Mouse (Mus musculus) heart, embryonic 16.5 days (tissue): ENCODE measurements around the gene Ripk3. TPM values are rescaled to one million over a fixed set of nuclear protein-coding genes. Genes with fewer than 3 reads are reported as not detected.

Experiments used
- ATAC-seq: fragments of 200-750 bp; cut with Nextera tagmentation; replicated peaks from 2 replicates; pipeline ENCODE4 v1.8.0; 2017; ENCODE audit warnings: moderate number of reproducible peaks; ENCODE audit not compliant: insufficient read depth, low FRiP score; ENCODE audit errors: extremely low read depth
- H3K27ac ChIP-seq: fragments of 300-500 bp; sonication (generic); 2 replicates; pipeline ENCODE4 v1.5.1; 2014; ENCODE audit warnings: mild to moderate bottlenecking, low read length, control low read depth, moderate library complexity
- H3K27me3 ChIP-seq: fragments of 300-500 bp; sonication (generic); 2 replicates; pipeline ENCODE4 v1.6.1; 2014; ENCODE audit warnings: low read length, mixed read lengths; ENCODE audit not compliant: control insufficient read depth, insufficient read depth
- H3K36me3 ChIP-seq: fragments of 300-500 bp; sonication (generic); 2 replicates; pipeline ENCODE4 v1.6.1; 2014; ENCODE audit not compliant: control insufficient read depth, insufficient read depth
- H3K4me1 ChIP-seq: fragments of 300-500 bp; sonication (generic); 2 replicates; pipeline ENCODE4 v1.6.1; 2014; ENCODE audit warnings: low read length, mixed read lengths; ENCODE audit not compliant: control insufficient read depth, insufficient read depth
- H3K4me2 ChIP-seq: fragments of 300-500 bp; sonication (generic); 2 replicates; pipeline ENCODE4 v1.6.1; 2014; ENCODE audit warnings: low read depth, mild to moderate bottlenecking, control low read depth, low read length
- H3K4me3 ChIP-seq: fragments of 300-500 bp; sonication (generic); 2 replicates; pipeline ENCODE4 v1.5.1; 2014; ENCODE audit warnings: mild to moderate bottlenecking, control low read depth, low read length
- H3K9ac ChIP-seq: fragments of 300-500 bp; sonication (generic); 2 replicates; pipeline ENCODE4 v1.6.1; 2014; ENCODE audit warnings: low read length, control low read depth
- H3K9me3 ChIP-seq: fragments of 300-500 bp; sonication (generic); replicated peaks from 2 replicates; pipeline ENCODE4 v1.6.1; 2016; ENCODE audit warnings: low read length; ENCODE audit not compliant: control insufficient read depth
- WGBS: fragments of 180-500 bp; shearing (Covaris S2); extraction: QIAGEN DNeasy Blood & Tissue Kit; methylation state at CpG from one replicate; pipeline ENCODE4 v1.1.7; 2014; 5-methylcytosine and 5-hydroxymethylcytosine counted together
- polyA plus RNA-seq: library from polyadenylated mRNA; unstranded; fragments of >200 nt; fragmentation: Nextera tagmentation; extraction: Ambion mirVana; gene quantifications from 2 replicates; pipeline ENCODE4 v1.2.1, GENCODE M21; 2015

Gene Ripk3
- polyA plus RNA-seq, 1 experiment from 2014 or later, result 20.8 TPM

DNA sequence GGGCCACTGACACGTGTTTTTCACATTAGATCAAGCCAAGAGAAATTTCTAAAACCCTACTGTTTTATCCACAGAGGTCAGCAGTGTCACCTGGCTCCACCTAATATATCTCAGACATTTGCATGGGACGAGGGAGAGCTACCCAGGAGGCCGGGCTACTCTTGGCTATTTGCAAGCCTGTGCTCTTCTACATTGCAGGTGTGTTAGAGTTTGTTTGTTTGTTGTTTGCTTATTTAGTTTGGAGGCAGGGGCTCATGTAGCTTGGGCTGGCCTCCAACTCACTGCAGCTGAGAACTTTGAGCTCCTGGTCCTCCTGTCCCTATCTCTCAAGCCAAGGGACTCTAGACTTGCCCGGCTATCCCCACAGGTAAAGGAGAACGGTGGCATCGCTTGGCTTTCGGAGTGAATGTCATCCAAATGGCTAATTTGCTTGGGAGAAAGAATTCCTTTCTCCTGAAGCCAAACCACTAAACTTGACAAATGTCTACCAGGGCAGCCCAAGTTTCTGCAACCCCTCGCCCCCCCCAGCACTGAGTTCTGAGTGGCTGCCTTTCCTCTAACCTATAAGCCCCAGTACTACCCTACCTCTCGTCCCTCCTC lies 6.2 kb downstream of the Ripk3 start:
- Histone ChIP-seq H3K9me3 (no peaks in the 10 kb centered on the region), H3K27ac (peak overlapping the region; percentile 91), H3K27me3 (peaks cover 32% of the 10 kb centered on the region), H3K4me1 (peaks cover 14% of the 10 kb centered on the region), H3K9ac (peak overlapping the region; percentile 49), H3K4me2 (peak overlapping the region; percentile 71), H3K36me3 (no peaks in the 10 kb centered on the region), H3K4me3 (peak overlapping the region; percentile 59)
- 44% methylated on average over 9 of the region's 9 CpGs for WGBS
- no peak for ATAC-seq

DNA sequence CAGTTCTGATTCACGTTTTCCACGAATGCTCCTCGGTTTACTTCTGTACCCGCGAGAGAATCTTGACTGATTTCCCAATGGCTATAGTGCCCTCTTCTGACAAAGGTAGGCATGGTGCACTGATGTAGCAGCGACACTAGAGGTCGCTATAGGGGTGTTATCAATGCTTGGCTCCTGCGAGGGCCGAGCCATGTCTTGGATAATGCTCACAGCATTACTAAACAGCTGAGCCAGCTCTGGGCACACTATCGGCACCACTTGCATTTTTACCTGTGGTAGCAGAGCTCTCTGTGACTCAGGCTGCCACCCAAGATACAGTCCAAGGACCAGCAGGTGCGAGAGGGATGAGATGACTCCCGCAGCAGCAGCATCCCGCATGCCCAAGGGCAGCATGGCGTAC lies 7.4 kb downstream of the Ripk3 start:
- Histone ChIP-seq H3K9ac (peak overlapping the region; percentile 43; the same call in 1 of the 2 replicates), H3K4me1 (peaks cover 18% of the 10 kb centered on the region), H3K4me3 (peak overlapping the region; percentile 28), H3K4me2 (peak overlapping the region; percentile 57), H3K27me3 (peaks cover 29% of the 10 kb centered on the region), H3K36me3 (no peaks in the 10 kb centered on the region), H3K27ac (peak overlapping the region; percentile 27; the same call in 1 of the 2 replicates), H3K9me3 (no peaks in the 10 kb centered on the region)
- 14% methylated on average over 14 of the region's 14 CpGs for whole genome bisulfite sequencing
- peak; percentile 69 for ATAC-seq

GRCm38 (mm10) chr14:55780736-55781135 lies 7.9 kb downstream of the Ripk3 start:
- H3K4me1 ChIP-seq, result peaks cover 18% of the 10 kb centered on the region

GRCm38 (mm10) chr14:55779656-55780055 lies 9.0 kb downstream of the Ripk3 start:
- Histone ChIP-seq H3K36me3 (no peaks in the 10 kb centered on the region), H3K4me3 (no peak overlapping the region), H3K4me1 (peaks cover 18% of the 10 kb centered on the region), H3K27ac (no peak overlapping the region), H3K27me3 (peaks cover 24% of the 10 kb centered on the region), H3K9me3 (no peaks in the 10 kb centered on the region), H3K4me2 (no peak overlapping the region), H3K9ac (no peak overlapping the region)
- WGBS, result 45% methylated on average over 16 of the region's 16 CpGs
- no peak for ATAC-seq

More at GRCm38 (mm10) chr14:55780736-55781135, 7.9 kb downstream of the Ripk3 start:
- no peaks in the 10 kb centered on the region for H3K9me3 ChIP-seq
- H3K27ac ChIP-seq, result no peak overlapping the region
- H3K36me3 ChIP-seq, result no peaks in the 10 kb centered on the region
- no peak overlapping the region for H3K4me3 ChIP-seq
- peaks cover 29% of the 10 kb centered on the region for H3K27me3 ChIP-seq
- H3K4me2 ChIP-seq, result peak overlapping the region; percentile 57; the same call in 1 of the 2 replicates
- ATAC-seq, result no peak
- 74% methylated on average over 11 of the region's 11 CpGs for WGBS
- no peak overlapping the region for H3K9ac ChIP-seq

GRCm38 (mm10) chr14:55778686-55779085 lies 10.0 kb downstream of the Ripk3 start:
- Histone ChIP-seq H3K4me3 (no peak overlapping the region), H3K9ac (no peak overlapping the region), H3K27me3 (peaks cover 18% of the 10 kb centered on the region), H3K36me3 (no peaks in the 10 kb centered on the region), H3K27ac (no peak overlapping the region), H3K4me1 (peaks cover 16% of the 10 kb centered on the region), H3K4me2 (no peak overlapping the region), H3K9me3 (no peaks in the 10 kb centered on the region)
- WGBS, result 81% methylated on average over 15 of the region's 15 CpGs
- ATAC-seq, result no peak

- 80% methylated on average over 11 of the region's 11 CpGs for WGBS
- Histone ChIP-seq H3K9me3 (no peaks in the 10 kb centered on the region), H3K27me3 (peaks cover 14% of the 10 kb centered on the region), H3K4me2 (no peak overlapping the region), H3K4me1 (peaks cover 16% of the 10 kb centered on the region), H3K27ac (no peak overlapping the region), H3K4me3 (no peak overlapping the region), H3K36me3 (no peaks in the 10 kb centered on the region), H3K9ac (no peak overlapping the region)
- no peak for ATAC-seq
Observed at GRCm38 (mm10) chr14:55777806-55778205, 10.9 kb downstream of the Ripk3 start.

DNA sequence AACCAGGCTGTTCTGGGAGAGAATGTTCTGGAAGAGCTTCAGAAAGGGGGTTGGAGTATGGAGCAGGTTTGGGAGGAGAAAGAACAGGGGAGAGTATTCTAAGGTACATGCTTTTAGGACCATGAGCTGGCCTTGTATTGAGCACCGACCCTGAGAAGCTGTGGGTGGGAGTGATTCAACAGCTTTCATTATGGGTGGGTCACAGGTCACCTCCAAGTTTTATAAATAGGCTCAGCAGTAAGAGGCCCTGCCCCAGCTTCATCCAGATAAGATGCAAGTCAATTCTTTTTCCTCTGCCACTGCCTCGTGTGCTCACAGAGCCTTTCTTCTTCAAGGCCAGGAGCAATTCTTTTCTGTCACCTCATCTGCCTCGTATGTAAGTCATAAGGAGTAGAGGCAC lies 11.5 kb downstream of the Ripk3 start:
- ATAC-seq, result no peak
- Histone ChIP-seq H3K36me3 (no peaks in the 10 kb centered on the region), H3K4me2 (no peak overlapping the region), H3K27me3 (peaks cover 8% of the 10 kb centered on the region), H3K4me1 (peaks cover 16% of the 10 kb centered on the region), H3K27ac (no peak overlapping the region), H3K4me3 (no peak overlapping the region), H3K9me3 (no peaks in the 10 kb centered on the region), H3K9ac (no peak overlapping the region)
- 31% methylated on average over 3 of the region's 3 CpGs for WGBS

GRCm38 (mm10) chr14:55776711-55777110 lies 12.0 kb downstream of the Ripk3 start:
- H3K4me2 ChIP-seq, result no peak overlapping the region
- no peaks in the 10 kb centered on the region for H3K9me3 ChIP-seq
- no peaks in the 10 kb centered on the region for H3K36me3 ChIP-seq
- H3K4me3 ChIP-seq, result no peak overlapping the region
- no peak overlapping the region for H3K27ac ChIP-seq
- peaks cover 4% of the 10 kb centered on the region for H3K27me3 ChIP-seq
- H3K9ac ChIP-seq, result no peak overlapping the region
- ATAC-seq, result no peak
- 47% methylated on average over 7 of the region's 7 CpGs for WGBS
- H3K4me1 ChIP-seq, result peaks cover 15% of the 10 kb centered on the region

- H3K4me2 ChIP-seq, result no peak overlapping the region
- no peaks in the 10 kb centered on the region for H3K36me3 ChIP-seq
- H3K4me3 ChIP-seq, result no peak overlapping the region
- no peak overlapping the region for H3K9ac ChIP-seq
- ATAC-seq, result no peak
- 69% methylated on average over 16 of the region's 16 CpGs for WGBS
- 0 out of 2 replicates have a peak, but pooled peaks cover 3% of the 10 kb centered on the region for H3K4me1 ChIP-seq
- no peak overlapping the region for H3K27ac ChIP-seq
- no peaks in the 10 kb centered on the region for H3K9me3 ChIP-seq
- H3K27me3 ChIP-seq, result peaks cover 12% of the 10 kb centered on the region
Observed at GRCm38 (mm10) chr14:55769087-55769703, 19.5 kb downstream of the Ripk3 start.
